Mouse (Mus musculus): ENCODE measurements at regions not wholly inside any gene's neighbourhood (a gene's known extent, or its start where the extent isn't known, plus 50 kb on each side); places are given as distances from the start of the nearest gene placed in this dataset.

DNA sequence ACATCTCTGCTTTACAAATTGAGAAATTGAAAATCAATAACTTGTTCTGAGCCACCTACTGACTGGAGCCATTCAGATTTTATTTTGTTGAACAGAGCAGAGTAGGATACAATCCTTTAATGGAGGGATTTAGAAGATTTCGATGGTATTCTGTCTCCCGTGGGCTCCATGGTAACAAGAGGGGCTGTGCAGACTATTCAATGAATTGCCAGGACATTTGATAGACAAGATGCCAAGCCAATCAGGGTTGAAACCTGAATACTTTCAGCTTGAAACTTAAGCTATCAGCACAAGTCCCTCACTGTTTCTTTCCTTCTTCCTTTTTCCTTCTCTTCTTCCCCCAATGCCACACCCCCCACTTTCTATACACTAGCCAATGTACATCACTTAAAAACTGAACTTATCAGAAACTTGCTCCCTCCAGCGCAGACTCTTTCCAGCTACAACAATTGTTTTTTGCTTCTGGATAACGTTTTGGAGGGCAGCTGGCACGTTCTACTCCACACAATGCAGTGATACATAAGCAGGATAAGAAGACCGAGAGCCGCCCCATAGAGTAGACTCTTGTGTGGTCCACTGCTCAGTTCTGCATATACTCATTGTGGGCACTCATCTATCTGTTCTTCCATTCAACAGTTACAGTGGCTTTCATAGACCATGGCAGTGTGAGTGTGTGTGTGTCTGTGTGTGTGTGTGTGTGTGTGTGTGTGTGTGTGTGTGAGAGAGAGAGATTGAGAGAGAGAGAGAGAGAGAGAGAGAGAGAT, 78.1 kb upstream of the Ptbp2 start:
- ATAC-seq (ENCODE audit: low FRiP score) (peak; percentile 69; the same call in 1 of the 2 replicates), DNase-seq (ENCODE audit: low spot score) (peak; percentile 55)
- Histone ChIP-seq H3K4me1 (ENCODE audit: insufficient read depth, low read length) (no peaks in the 10 kb centered on the region), H3K9ac (replicated peaks; ENCODE audit: low read length, poor library complexity, severe bottlenecking) (no peak overlapping the region), H3K9me3 (ENCODE audit: low read length) (no peaks in the 10 kb centered on the region), H3K27ac (ENCODE audit: low read depth, low read length) (no peak overlapping the region), H3K36me3 (ENCODE audit: insufficient read depth, low read length) (no peaks in the 10 kb centered on the region), H3K4me3 (ENCODE audit: low read depth, low read length) (no peak overlapping the region), H3K27me3 (ENCODE audit: insufficient read depth, low read length) (no peaks in the 10 kb centered on the region), H3K4me2 (ENCODE audit: low read depth, low read length, poor library complexity, severe bottlenecking) (peak overlapping the region; percentile 28; the same call in 1 of the 2 replicates)
- WGBS = 53% methylated on average over 7 of the region's 7 CpGs
- no peak for TF ChIP-seq CTCF (IDR thresholded peaks at IDR 0.05)

All from midbrain, postnatal 0 days (tissue).